Mouse (Mus musculus): ENCODE measurements around the gene Fosl1.

DNA sequence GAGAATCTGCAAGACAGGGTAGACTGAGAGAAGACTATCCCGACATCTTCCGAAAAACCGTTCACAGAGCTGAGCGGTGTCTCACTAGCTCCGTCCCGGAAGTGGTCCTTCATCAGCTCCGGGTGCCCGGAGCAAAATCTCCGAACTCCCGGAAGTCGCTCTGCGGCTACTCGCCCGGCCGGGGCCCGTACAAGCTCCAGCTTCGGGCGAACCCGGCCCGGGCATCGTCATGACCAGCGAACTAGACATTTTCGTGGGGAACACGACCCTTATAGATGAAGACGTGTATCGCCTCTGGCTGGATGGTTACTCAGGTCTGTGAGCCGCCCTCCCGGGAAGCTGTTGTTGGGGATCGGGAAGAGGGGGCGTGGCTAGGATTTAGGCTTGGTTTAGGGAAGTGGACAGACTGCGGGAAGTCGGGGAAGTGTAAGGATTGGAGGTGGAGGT, 13.1 kb downstream of the Fosl1 start, which contains the start of gene Fibp:
- TF ChIP-seq POLR2A (IDR thresholded peaks at IDR 0.05; ENCODE audit: borderline replicate concordance, extremely low read depth, low read depth, low read length) (peak; percentile 78), CTCF (IDR thresholded peaks at IDR 0.05; ENCODE audit: insufficient read depth, low read length) (no peak)

Measured in lung, adult 2 months (tissue).